Mouse (Mus musculus): ENCODE measurements around the gene Oaf.

The Oaf gene

GRCm38 (mm10) chr9:43221643-43222428 is 17.9 kb downstream of the Oaf start:
- peak; percentile 73 for DNase-seq

GRCm38 (mm10) chr9:43210771-43211450 is 28.8 kb downstream of the Oaf start:
- peak; percentile 25 for DNase-seq

- no peak for DNase-seq
These were observed 29.5 kb downstream of the Oaf start, which contains the start of gene Pou2f3 for GRCm38 (mm10) chr9:43210190-43210682. Gene Pou2f3, minus strand, starts transcription at chr9:43210369.

- DNase-seq, result no peak
These were observed 33.7 kb downstream of the Oaf start for GRCm38 (mm10) chr9:43206022-43206390.

GRCm38 (mm10) chr9:43205343-43206021 is 34.2 kb downstream of the Oaf start:
- no peak for DNase-seq

GRCm38 (mm10) chr9:43200212-43200611 is 39.5 kb downstream of the Oaf start:
- DNase-seq, result no peak

- no peak for DNase-seq
These were observed 45.7 kb downstream of the Oaf start for GRCm38 (mm10) chr9:43194001-43194400.

- DNase-seq, result no peak
These were observed 48.1 kb downstream of the Oaf start for GRCm38 (mm10) chr9:43191561-43191960.

- DNase-seq, result no peak
These were observed 50.7 kb downstream of the Oaf start for GRCm38 (mm10) chr9:43189021-43189356.

- DNase-seq, result no peak
These were observed 51.2 kb downstream of the Oaf start for GRCm38 (mm10) chr9:43188309-43189020.

- DNase-seq, result no peak
These were observed 60.1 kb downstream of the Oaf start for GRCm38 (mm10) chr9:43179614-43180013.

- no peak for DNase-seq
These were observed 61.5 kb downstream of the Oaf start for GRCm38 (mm10) chr9:43178172-43178571.
